Mouse (Mus musculus) lung, postnatal 0 days (tissue): ENCODE data around the gene Abcg1. TPM values are rescaled to one million over a fixed set of nuclear protein-coding genes. Genes with fewer than 3 reads are reported as not detected.

Source experiments
- ATAC-seq: fragments of 200-750 bp; cut with Nextera tagmentation; 2 replicates; pipeline ENCODE4 v1.8.0; 2017; ENCODE audit warnings: moderate library complexity
- DNase-seq: peaks from one replicate; pipeline ENCODE4 v3.0.0-alpha.2; 2016; ENCODE audit warnings: low spot score
- H3K27ac ChIP-seq: fragments of 300-500 bp; sonication (generic); 2 replicates; pipeline ENCODE4 v1.5.1; 2014; ENCODE audit warnings: antibody characterized with exemption, mild to moderate bottlenecking, low read length, mixed read lengths
- H3K27me3 ChIP-seq: fragments of 300-500 bp; sonication (generic); replicated peaks from 2 replicates; pipeline ENCODE4 v1.6.1; 2014; ENCODE audit warnings: low read length, mixed read lengths; ENCODE audit not compliant: insufficient read depth
- H3K36me3 ChIP-seq: fragments of 300-500 bp; sonication (generic); 2 replicates; pipeline ENCODE4 v1.6.1; 2014; ENCODE audit warnings: low read length, mixed read lengths; ENCODE audit not compliant: insufficient read depth
- H3K4me1 ChIP-seq: fragments of 300-500 bp; sonication (generic); 2 replicates; pipeline ENCODE4 v1.6.1; 2014; ENCODE audit warnings: antibody characterized with exemption, low read depth, low read length, mixed read lengths; ENCODE audit not compliant: insufficient read depth
- H3K4me2 ChIP-seq: fragments of 300-500 bp; sonication (generic); replicated peaks from 2 replicates; pipeline ENCODE4 v1.6.1; 2014; ENCODE audit warnings: low read depth, mild to moderate bottlenecking, low read length, moderate library complexity, mixed read lengths
- H3K4me3 ChIP-seq: fragments of 300-500 bp; sonication (generic); 2 replicates; pipeline ENCODE4 v1.5.1; 2014; ENCODE audit warnings: low read depth, low read length
- H3K9ac ChIP-seq: fragments of 300-500 bp; sonication (generic); replicated peaks from 2 replicates; pipeline ENCODE4 v1.6.1; 2014; ENCODE audit warnings: low read depth, mild to moderate bottlenecking
- H3K9me3 ChIP-seq: fragments of 300-500 bp; sonication (generic); 2 replicates; pipeline ENCODE4 v1.6.1; 2016; ENCODE audit warnings: low read length, mixed read lengths
- CTCF ChIP-seq: IDR thresholded peaks from 2 replicates; pipeline ENCODE4 v1.5.1; 2016; ENCODE audit warnings: antibody characterized with exemption, mild to moderate bottlenecking
- EP300 ChIP-seq: IDR thresholded peaks from 2 replicates; pipeline ENCODE4 v1.6.1; 2016; ENCODE audit warnings: antibody characterized with exemption, mild to moderate bottlenecking, control low read depth
- WGBS: fragments of 180-500 bp; shearing (Covaris S2); extraction: QIAGEN DNeasy Blood & Tissue Kit; methylation state at CpG from one replicate; pipeline ENCODE4 v1.1.7; 2014; 5-methylcytosine and 5-hydroxymethylcytosine counted together
- polyA plus RNA-seq: library from polyadenylated mRNA; unstranded; fragments of >200 nt; fragmentation: Nextera tagmentation; extraction: Ambion mirVana; gene quantifications from 2 replicates; pipeline ENCODE4 v1.2.1, GENCODE M21; 2015

Abcg1 gene
- polyA plus RNA-seq, 1 experiment from 2014 or later: 26.9 TPM

DNA sequence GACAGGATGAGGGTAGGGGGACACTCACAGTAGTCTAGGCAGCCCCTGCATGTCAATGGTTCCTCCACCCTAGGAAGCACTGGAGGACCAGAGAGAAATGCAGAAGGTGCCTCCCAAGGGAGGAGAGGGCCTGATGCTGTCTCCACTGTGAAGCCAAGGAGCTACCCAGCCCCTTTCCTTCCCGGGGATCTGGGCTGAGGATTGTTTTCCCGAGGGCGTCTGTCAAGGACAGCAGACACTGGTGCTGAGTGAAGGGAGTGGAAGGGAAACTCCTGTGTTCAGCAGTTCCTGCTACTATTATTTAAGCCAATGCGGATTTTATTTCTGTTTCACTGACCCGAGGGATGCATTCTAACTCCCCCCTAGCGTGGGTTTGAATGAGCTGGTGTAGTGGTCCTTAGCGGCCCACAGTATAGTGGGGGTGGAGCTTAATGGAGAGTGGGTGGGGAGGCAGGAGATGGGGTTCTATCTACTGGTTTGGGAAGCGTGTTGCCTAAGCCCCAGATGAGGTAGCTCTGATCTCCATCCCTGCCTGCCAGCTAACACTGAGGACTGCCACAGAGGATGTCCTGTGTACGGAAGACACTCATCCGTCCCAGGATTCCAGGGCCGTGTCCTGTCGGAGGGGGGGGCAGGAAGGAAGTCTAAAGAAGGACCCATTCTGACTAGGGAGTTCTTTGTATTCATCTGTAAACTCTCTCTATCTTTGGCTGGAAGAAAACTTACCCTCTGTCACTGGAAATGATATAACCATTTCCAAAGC lies 21.8 kb downstream of the Abcg1 start:
- no peak overlapping the region for H3K4me3 ChIP-seq
- TF ChIP-seq EP300: peak; percentile 83
- TF ChIP-seq CTCF: no peak
- peaks cover 2% of the 10 kb centered on the region; the same call in 1 of the 2 replicates for H3K4me1 ChIP-seq
- DNase-seq: peak; percentile 69
- H3K27me3 ChIP-seq: no peaks in the 10 kb centered on the region
- H3K27ac ChIP-seq: peak overlapping the region; percentile 81
- H3K4me2 ChIP-seq: no peak overlapping the region
- 36% methylated on average over 12 of the region's 12 CpGs for WGBS
- no peaks in the 10 kb centered on the region for H3K9me3 ChIP-seq
- peak; percentile 90 for ATAC-seq
- no peaks in the 10 kb centered on the region for H3K36me3 ChIP-seq
- H3K9ac ChIP-seq: no peak overlapping the region

DNA sequence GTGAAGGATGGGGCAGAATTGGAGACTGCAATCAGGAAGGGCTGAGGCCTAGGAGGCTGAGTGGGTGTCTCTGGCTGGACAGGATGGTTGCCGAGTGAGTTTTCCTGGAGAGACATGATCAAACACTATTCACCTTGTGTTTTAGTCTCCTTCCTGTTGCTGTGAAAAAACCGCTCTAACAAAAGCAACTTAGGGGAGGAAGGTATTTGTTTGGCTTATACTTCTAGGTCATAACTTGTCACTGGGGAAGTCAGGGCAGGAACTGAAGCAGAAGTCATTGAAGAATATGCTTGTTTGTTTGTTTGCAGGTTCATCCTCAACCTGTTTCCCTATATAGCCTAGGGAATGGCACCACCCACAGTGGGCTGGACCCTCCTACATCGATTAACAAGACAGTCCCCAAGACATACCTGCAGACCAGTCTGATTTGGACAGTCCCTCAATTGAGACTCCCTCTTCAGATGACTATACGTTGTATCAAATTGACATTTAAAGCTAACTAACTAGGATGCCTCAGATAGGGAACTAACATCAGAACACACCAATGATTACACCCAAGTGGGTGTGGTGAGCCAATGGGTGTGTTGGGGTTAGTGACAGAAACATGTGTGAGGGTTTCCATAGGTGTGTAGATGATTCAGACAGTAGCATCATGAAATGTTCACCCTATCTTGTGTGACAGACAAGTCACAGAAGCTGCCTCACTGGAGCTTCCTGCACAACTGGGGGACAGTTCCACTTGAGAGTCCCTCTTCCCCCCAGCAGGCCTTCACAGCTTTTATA lies 25.0 kb downstream of the Abcg1 start:
- Histone ChIP-seq H3K4me3 (no peak overlapping the region), H3K4me1 (no peaks in the 10 kb centered on the region; the same call in 1 of the 2 replicates), H3K27ac (no peak overlapping the region), H3K27me3 (no peaks in the 10 kb centered on the region), H3K9ac (no peak overlapping the region), H3K36me3 (no peaks in the 10 kb centered on the region), H3K9me3 (no peaks in the 10 kb centered on the region), H3K4me2 (no peak overlapping the region)
- DNase-seq (peak; percentile 35), ATAC-seq (no peak)
- TF ChIP-seq CTCF: no peak
- TF ChIP-seq EP300: no peak
- 71% methylated on average over 4 of the region's 4 CpGs for WGBS

DNA sequence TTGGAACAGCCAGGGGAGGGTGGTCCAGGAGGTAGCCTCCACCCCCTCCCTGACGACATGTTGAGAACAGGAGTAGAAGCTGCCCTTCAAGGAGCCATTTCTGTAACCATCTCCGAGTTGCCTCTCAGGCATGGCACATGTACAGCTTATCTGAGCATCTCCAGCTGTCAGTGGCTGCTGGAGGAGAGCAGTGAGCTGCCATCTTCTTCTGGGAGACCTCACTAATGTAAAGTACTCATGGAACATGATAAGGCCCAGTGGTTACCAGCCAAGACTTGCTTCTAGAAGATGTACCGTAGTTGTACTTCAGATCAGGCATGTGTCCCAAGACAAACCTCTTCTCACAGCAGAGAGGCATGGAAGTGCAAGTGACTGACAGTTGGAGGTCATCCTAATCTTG lies 28.0 kb downstream of the Abcg1 start:
- ATAC-seq (no peak), DNase-seq (no peak)
- H3K27me3 ChIP-seq: no peaks in the 10 kb centered on the region
- H3K9me3 ChIP-seq: no peaks in the 10 kb centered on the region
- no peaks in the 10 kb centered on the region for H3K36me3 ChIP-seq
- 74% methylated on average over 3 of the region's 3 CpGs for WGBS
- H3K4me1 ChIP-seq: peaks cover 14% of the 10 kb centered on the region; the same call in 1 of the 2 replicates
- H3K4me2 ChIP-seq: no peak overlapping the region
- no peak overlapping the region for H3K27ac ChIP-seq
- H3K4me3 ChIP-seq: no peak overlapping the region
- no peak overlapping the region for H3K9ac ChIP-seq
- TF ChIP-seq CTCF: no peak
- TF ChIP-seq EP300: no peak

DNA sequence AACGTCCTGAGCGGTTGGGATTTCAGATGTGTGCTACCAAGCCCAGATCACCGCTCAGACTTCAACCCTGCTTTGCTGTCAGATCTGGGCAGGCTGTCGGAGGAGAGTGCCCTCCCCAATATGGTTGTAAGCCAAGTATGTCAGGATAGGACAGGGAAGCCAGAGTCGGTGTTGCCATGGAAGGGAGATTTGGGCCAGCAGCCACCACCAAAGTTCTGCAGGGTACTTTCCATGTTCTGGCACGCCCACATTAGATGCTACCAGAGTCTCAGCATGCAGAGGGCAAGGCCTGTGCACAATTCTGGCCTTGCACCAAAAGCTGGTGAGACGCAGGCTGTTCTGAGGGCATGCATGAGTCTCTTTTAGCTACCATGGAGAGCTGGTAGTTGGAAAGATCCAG lies 28.7 kb downstream of the Abcg1 start:
- H3K9me3 ChIP-seq: no peaks in the 10 kb centered on the region
- no peak overlapping the region for H3K4me2 ChIP-seq
- H3K27me3 ChIP-seq: no peaks in the 10 kb centered on the region
- ATAC-seq: no peak
- TF ChIP-seq EP300: no peak
- H3K9ac ChIP-seq: no peak overlapping the region
- no peak overlapping the region for H3K27ac ChIP-seq
- WGBS: 90% methylated on average over 7 of the region's 7 CpGs
- no peak overlapping the region for H3K4me3 ChIP-seq
- DNase-seq: no peak
- no peaks in the 10 kb centered on the region for H3K36me3 ChIP-seq
- peaks cover 14% of the 10 kb centered on the region; the same call in 1 of the 2 replicates for H3K4me1 ChIP-seq

DNA sequence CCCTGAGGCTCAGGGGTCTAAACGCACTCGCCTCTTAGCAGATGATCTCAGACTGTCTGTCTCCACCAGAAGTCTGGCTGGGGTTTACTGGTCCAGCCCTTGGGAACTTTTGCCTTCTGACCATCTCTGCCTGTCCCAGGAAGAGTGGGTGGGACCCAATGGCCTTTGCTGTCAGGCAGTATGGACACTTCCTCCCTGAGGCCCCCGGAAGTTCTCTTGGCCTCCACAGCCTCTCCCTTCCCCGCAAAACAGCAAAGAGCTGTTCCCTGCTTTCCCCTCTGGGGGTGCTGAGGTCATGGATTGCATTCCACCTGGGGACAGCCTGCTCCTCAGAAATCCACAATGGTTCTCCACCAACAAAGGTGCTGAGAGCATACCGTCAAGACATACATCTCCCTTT lies 31.2 kb downstream of the Abcg1 start:
- no peaks in the 10 kb centered on the region for H3K9me3 ChIP-seq
- H3K9ac ChIP-seq: no peak overlapping the region
- 42% methylated on average over 5 of the region's 5 CpGs for WGBS
- 0 out of 2 replicates have a peak overlapping the region, but pooled peaks have one; percentile 38 for H3K27ac ChIP-seq
- DNase-seq (peak; percentile 54), ATAC-seq (peak; percentile 76)
- H3K4me1 ChIP-seq: peaks cover 14% of the 10 kb centered on the region; the same call in 1 of the 2 replicates
- no peak overlapping the region for H3K4me2 ChIP-seq
- H3K27me3 ChIP-seq: no peaks in the 10 kb centered on the region
- H3K4me3 ChIP-seq: no peak overlapping the region
- peak; percentile 48 for TF ChIP-seq CTCF
- no peak for TF ChIP-seq EP300
- no peaks in the 10 kb centered on the region for H3K36me3 ChIP-seq

DNA sequence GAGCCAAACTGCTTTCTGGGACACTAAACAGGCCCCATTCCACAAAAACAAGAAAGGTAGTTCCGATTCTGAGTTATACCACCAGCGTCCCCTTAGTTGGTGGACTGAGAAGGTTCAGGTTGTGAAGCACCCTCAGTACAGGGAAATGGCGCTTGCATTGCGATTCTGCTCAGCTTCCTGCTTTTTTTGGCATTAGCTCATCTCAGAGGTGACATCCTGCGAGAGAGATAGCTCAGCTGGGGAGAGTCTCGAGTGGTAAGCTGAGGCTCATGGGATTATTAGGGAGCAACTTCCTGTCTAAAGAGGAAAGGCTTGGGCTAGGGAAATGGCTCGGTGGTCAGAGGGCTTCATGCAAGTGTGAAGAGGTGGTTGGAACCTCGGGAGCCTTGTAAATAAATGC lies 32.4 kb downstream of the Abcg1 start:
- ATAC-seq: peak; percentile 47
- H3K27me3 ChIP-seq: no peaks in the 10 kb centered on the region
- H3K4me3 ChIP-seq: no peak overlapping the region
- H3K4me2 ChIP-seq: no peak overlapping the region
- DNase-seq: peak; percentile 57
- TF ChIP-seq CTCF: no peak
- no peak for TF ChIP-seq EP300
- WGBS: 39% methylated on average over 8 of the region's 8 CpGs
- peak overlapping the region; percentile 38 for H3K27ac ChIP-seq
- H3K9me3 ChIP-seq: no peaks in the 10 kb centered on the region
- H3K36me3 ChIP-seq: no peaks in the 10 kb centered on the region
- no peak overlapping the region for H3K9ac ChIP-seq
- H3K4me1 ChIP-seq: peaks cover 14% of the 10 kb centered on the region; the same call in 1 of the 2 replicates
